Mouse (Mus musculus): ENCODE measurements around the gene Parp4. TPM values are rescaled to one million over a fixed set of nuclear protein-coding genes. Genes with fewer than 3 reads are reported as not detected.

The Parp4 gene
- polyA plus RNA-seq, 1 experiment from 2014 or later, result 0.93 TPM

- WGBS, result 96% methylated on average over 3 of the region's 3 CpGs
- Histone ChIP-seq H3K36me3 (ENCODE audit: control insufficient read depth, insufficient read depth, low read length) (no peaks in the 10 kb centered on the region), H3K4me1 (ENCODE audit: control insufficient read depth, insufficient read depth, low read length) (no peaks in the 10 kb centered on the region), H3K27me3 (ENCODE audit: control insufficient read depth, insufficient read depth, low read depth, low read length) (no peaks in the 10 kb centered on the region), H3K27ac (ENCODE audit: low read length) (no peak overlapping the region), H3K4me3 (ENCODE audit: low read depth, low read length) (no peak overlapping the region), H3K4me2 (ENCODE audit: low read length) (no peak overlapping the region), H3K9me3 (replicated peaks; ENCODE audit: control insufficient read depth, low read length, poor library complexity, severe bottlenecking) (no peaks in the 10 kb centered on the region), H3K9ac (ENCODE audit: low read depth, low read length) (no peak overlapping the region)
- ATAC-seq, result no peak
Measured at GRCm38 (mm10) chr14:56628336-56628735, 52.9 kb downstream of the Parp4 start.

- WGBS, result 96% methylated on average over 2 of the region's 2 CpGs
- no peak overlapping the region for H3K4me3 ChIP-seq (ENCODE audit: low read depth, low read length)
- no peaks in the 10 kb centered on the region for H3K36me3 ChIP-seq (ENCODE audit: control insufficient read depth, insufficient read depth, low read length)
Measured at GRCm38 (mm10) chr14:56631109-56631508, 55.7 kb downstream of the Parp4 start.

GRCm38 (mm10) chr14:56647206-56647605 is 71.8 kb downstream of the Parp4 start:
- no peak overlapping the region for H3K27ac ChIP-seq (ENCODE audit: low read length)
- no peaks in the 10 kb centered on the region for H3K4me1 ChIP-seq (ENCODE audit: control insufficient read depth, insufficient read depth, low read length)
- no peak overlapping the region for H3K4me3 ChIP-seq (ENCODE audit: low read depth, low read length)
- WGBS, result 62% methylated on average over 7 of the region's 7 CpGs
- H3K36me3 ChIP-seq (ENCODE audit: control insufficient read depth, insufficient read depth, low read length), result no peaks in the 10 kb centered on the region
- no peak overlapping the region for H3K9ac ChIP-seq (ENCODE audit: low read depth, low read length)
- H3K27me3 ChIP-seq (ENCODE audit: control insufficient read depth, insufficient read depth, low read depth, low read length), result no peaks in the 10 kb centered on the region
- no peaks in the 10 kb centered on the region for H3K9me3 ChIP-seq (replicated peaks; ENCODE audit: control insufficient read depth, low read length, poor library complexity, severe bottlenecking)
- ATAC-seq, result no peak
- H3K4me2 ChIP-seq (ENCODE audit: low read length), result no peak overlapping the region

More at GRCm38 (mm10) chr14:56631109-56631508, 55.7 kb downstream of the Parp4 start:
- no peaks in the 10 kb centered on the region for H3K9me3 ChIP-seq (replicated peaks; ENCODE audit: control insufficient read depth, low read length, poor library complexity, severe bottlenecking)
- no peak overlapping the region for H3K9ac ChIP-seq (ENCODE audit: low read depth, low read length)
- no peak overlapping the region for H3K27ac ChIP-seq (ENCODE audit: low read length)
- no peaks in the 10 kb centered on the region for H3K27me3 ChIP-seq (ENCODE audit: control insufficient read depth, insufficient read depth, low read depth, low read length)
- no peak overlapping the region for H3K4me2 ChIP-seq (ENCODE audit: low read length)
- no peak for ATAC-seq
- no peaks in the 10 kb centered on the region for H3K4me1 ChIP-seq (ENCODE audit: control insufficient read depth, insufficient read depth, low read length)

GRCm38 (mm10) chr14:56649448-56649847 is 74.0 kb downstream of the Parp4 start:
- no peak for ATAC-seq
- H3K9me3 ChIP-seq (replicated peaks; ENCODE audit: control insufficient read depth, low read length, poor library complexity, severe bottlenecking), result no peaks in the 10 kb centered on the region
- H3K4me3 ChIP-seq (ENCODE audit: low read depth, low read length), result no peak overlapping the region
- no peak overlapping the region for H3K9ac ChIP-seq (ENCODE audit: low read depth, low read length)
- no peaks in the 10 kb centered on the region for H3K36me3 ChIP-seq (ENCODE audit: control insufficient read depth, insufficient read depth, low read length)
- H3K27ac ChIP-seq (ENCODE audit: low read length), result no peak overlapping the region
- H3K4me1 ChIP-seq (ENCODE audit: control insufficient read depth, insufficient read depth, low read length), result no peaks in the 10 kb centered on the region
- no peaks in the 10 kb centered on the region for H3K27me3 ChIP-seq (ENCODE audit: control insufficient read depth, insufficient read depth, low read depth, low read length)
- H3K4me2 ChIP-seq (ENCODE audit: low read length), result no peak overlapping the region

GRCm38 (mm10) chr14:56665651-56666050 is 90.2 kb downstream of the Parp4 start:
- H3K27ac ChIP-seq (ENCODE audit: low read length), result no peak overlapping the region
- no peaks in the 10 kb centered on the region for H3K9me3 ChIP-seq (replicated peaks; ENCODE audit: control insufficient read depth, low read length, poor library complexity, severe bottlenecking)
- WGBS, result 81% methylated on average over 5 of the region's 5 CpGs

GRCm38 (mm10) chr14:56666909-56667308 is 91.5 kb downstream of the Parp4 start:
- no peak for ATAC-seq
- H3K4me3 ChIP-seq (ENCODE audit: low read depth, low read length), result no peak overlapping the region; the same call in 1 of the 2 replicates
- 84% methylated on average over 3 of the region's 3 CpGs for WGBS
- H3K9ac ChIP-seq (ENCODE audit: low read depth, low read length), result no peak overlapping the region
- H3K36me3 ChIP-seq (ENCODE audit: control insufficient read depth, insufficient read depth, low read length), result no peaks in the 10 kb centered on the region
- no peaks in the 10 kb centered on the region for H3K9me3 ChIP-seq (replicated peaks; ENCODE audit: control insufficient read depth, low read length, poor library complexity, severe bottlenecking)
- peaks cover 20% of the 10 kb centered on the region for H3K4me1 ChIP-seq (ENCODE audit: control insufficient read depth, insufficient read depth, low read length)
- H3K27me3 ChIP-seq (ENCODE audit: control insufficient read depth, insufficient read depth, low read depth, low read length), result no peaks in the 10 kb centered on the region
- peak overlapping the region; percentile 62 for H3K4me2 ChIP-seq (ENCODE audit: low read length)
- H3K27ac ChIP-seq (ENCODE audit: low read length), result no peak overlapping the region

More at GRCm38 (mm10) chr14:56665651-56666050, 90.2 kb downstream of the Parp4 start:
- Histone ChIP-seq H3K4me3 (ENCODE audit: low read depth, low read length) (no peak overlapping the region), H3K36me3 (ENCODE audit: control insufficient read depth, insufficient read depth, low read length) (no peaks in the 10 kb centered on the region), H3K27me3 (ENCODE audit: control insufficient read depth, insufficient read depth, low read depth, low read length) (no peaks in the 10 kb centered on the region), H3K4me1 (ENCODE audit: control insufficient read depth, insufficient read depth, low read length) (peaks cover 20% of the 10 kb centered on the region), H3K9ac (ENCODE audit: low read depth, low read length) (no peak overlapping the region), H3K4me2 (ENCODE audit: low read length) (no peak overlapping the region)
- no peak for ATAC-seq

GRCm38 (mm10) chr14:56667969-56668802 is 92.8 kb downstream of the Parp4 start, which contains the start of gene Mphosph8:
Gene Mphosph8, plus strand, starts transcription at chr14:56668248.
- Histone ChIP-seq H3K4me1 (ENCODE audit: control insufficient read depth, insufficient read depth, low read length) (peaks cover 20% of the 10 kb centered on the region), H3K27me3 (ENCODE audit: control insufficient read depth, insufficient read depth, low read depth, low read length) (no peaks in the 10 kb centered on the region), H3K4me3 (ENCODE audit: low read depth, low read length) (peak within 1 kb of the TSS; percentile 57), H3K36me3 (ENCODE audit: control insufficient read depth, insufficient read depth, low read length) (peaks cover 9% of the 10 kb centered on the region; the same call in 1 of the 2 replicates), H3K4me2 (ENCODE audit: low read length) (peak within 1 kb of the TSS; percentile 80), H3K9me3 (replicated peaks; ENCODE audit: control insufficient read depth, low read length, poor library complexity, severe bottlenecking) (no peaks in the 10 kb centered on the region), H3K27ac (ENCODE audit: low read length) (peak within 1 kb of the TSS; percentile 86), H3K9ac (ENCODE audit: low read depth, low read length) (peak within 1 kb of the TSS; percentile 71)
- peak; percentile 100 for ATAC-seq
- WGBS, result under 1% methylated on average over 70 of the region's 70 CpGs

- peak overlapping the region; percentile 71 for H3K9ac ChIP-seq (ENCODE audit: low read depth, low read length)
- H3K4me1 ChIP-seq (ENCODE audit: control insufficient read depth, insufficient read depth, low read length), result peaks cover 20% of the 10 kb centered on the region
- H3K4me2 ChIP-seq (ENCODE audit: low read length), result peak overlapping the region; percentile 80
- WGBS, result 7% methylated on average over 13 of the region's 13 CpGs
- H3K9me3 ChIP-seq (replicated peaks; ENCODE audit: control insufficient read depth, low read length, poor library complexity, severe bottlenecking), result no peaks in the 10 kb centered on the region
- ATAC-seq, result no peak
- H3K4me3 ChIP-seq (ENCODE audit: low read depth, low read length), result peak overlapping the region; percentile 57
- peaks cover 11% of the 10 kb centered on the region for H3K36me3 ChIP-seq (ENCODE audit: control insufficient read depth, insufficient read depth, low read length)
- no peaks in the 10 kb centered on the region for H3K27me3 ChIP-seq (ENCODE audit: control insufficient read depth, insufficient read depth, low read depth, low read length)
- peak overlapping the region; percentile 86 for H3K27ac ChIP-seq (ENCODE audit: low read length)
Measured at GRCm38 (mm10) chr14:56669046-56669620, 93.7 kb downstream of the Parp4 start.

- H3K4me2 ChIP-seq (ENCODE audit: low read length), result no peak overlapping the region
- no peaks in the 10 kb centered on the region for H3K9me3 ChIP-seq (replicated peaks; ENCODE audit: control insufficient read depth, low read length, poor library complexity, severe bottlenecking)
- no peak overlapping the region for H3K4me3 ChIP-seq (ENCODE audit: low read depth, low read length)
- no peaks in the 10 kb centered on the region for H3K27me3 ChIP-seq (ENCODE audit: control insufficient read depth, insufficient read depth, low read depth, low read length)
- 90% methylated on average over 1 of the region's 1 CpGs for WGBS
- ATAC-seq, result no peak
- H3K27ac ChIP-seq (ENCODE audit: low read length), result no peak overlapping the region
- no peaks in the 10 kb centered on the region for H3K4me1 ChIP-seq (ENCODE audit: control insufficient read depth, insufficient read depth, low read length)
- H3K9ac ChIP-seq (ENCODE audit: low read depth, low read length), result no peak overlapping the region
- peaks cover 33% of the 10 kb centered on the region for H3K36me3 ChIP-seq (ENCODE audit: control insufficient read depth, insufficient read depth, low read length)
Measured at GRCm38 (mm10) chr14:56685426-56685825, 110.0 kb downstream of the Parp4 start.

Measured in midbrain, embryonic 16.5 days (tissue).